Mouse (Mus musculus): ENCODE measurements around the gene Rbms3. TPM values are rescaled to one million over a fixed set of nuclear protein-coding genes. Genes with fewer than 3 reads are reported as not detected.

Rbms3 gene
- polyA plus RNA-seq, 1 experiment from 2014 or later, result 98.2 TPM

DNA sequence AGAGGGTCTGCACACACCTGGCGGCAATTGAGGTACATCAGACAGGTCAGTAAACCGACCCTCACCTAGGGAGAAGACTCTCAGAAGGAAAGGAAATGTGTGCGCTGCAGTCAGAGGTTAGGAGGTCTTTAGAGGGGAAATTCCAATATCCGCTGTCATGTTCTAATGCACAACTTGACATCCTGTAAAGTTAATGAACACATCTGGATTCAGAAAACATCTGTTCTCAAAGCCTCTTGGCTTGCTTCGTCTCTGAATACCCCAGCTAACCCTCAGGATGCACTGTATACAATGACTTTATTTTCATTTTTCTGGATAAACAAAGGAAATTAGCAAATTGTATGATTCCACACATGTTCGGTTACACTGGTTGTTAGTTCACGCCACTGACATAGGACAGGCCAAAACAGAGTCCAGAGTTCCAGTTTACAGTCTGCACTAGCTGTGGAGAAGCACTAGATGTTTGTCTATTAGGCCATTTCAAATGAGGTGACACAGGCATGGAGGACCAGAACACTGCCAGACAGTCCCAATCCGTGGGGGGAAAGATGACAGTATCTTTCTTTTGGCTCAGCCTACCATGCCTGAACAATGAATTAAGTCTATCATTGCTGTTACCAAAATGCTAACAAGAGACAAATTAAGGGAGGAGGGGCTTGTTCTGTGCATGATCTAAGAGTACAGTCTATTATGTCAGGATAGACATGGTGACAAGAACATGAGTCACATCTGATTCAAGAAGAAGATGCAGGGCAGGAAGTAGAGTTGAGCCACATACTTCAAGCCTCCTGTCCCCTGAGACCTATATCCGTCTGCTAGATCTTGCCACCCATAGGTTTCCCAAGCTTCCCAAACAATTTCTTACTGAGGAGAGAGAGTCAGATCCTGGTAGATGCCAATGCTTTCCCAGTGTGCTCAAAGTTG, 538.2 kb downstream of the Rbms3 start:
- 58% methylated on average over 9 of the region's 9 CpGs for WGBS
- Histone ChIP-seq H3K36me3 (0 out of 2 replicates have a peak, but pooled peaks cover 3% of the 10 kb centered on the region), H3K9ac (no peak overlapping the region), H3K27ac (no peak overlapping the region), H3K4me2 (no peak overlapping the region), H3K27me3 (no peaks in the 10 kb centered on the region), H3K9me3 (no peaks in the 10 kb centered on the region), H3K4me3 (no peak overlapping the region), H3K4me1 (peaks cover 24% of the 10 kb centered on the region)
- no peak for ATAC-seq (ENCODE audit: insufficient number of reproducible peaks, insufficient read depth, low FRiP score, low TSS enrichment, low read depth)

- Histone ChIP-seq H3K4me3 (no peak overlapping the region), H3K4me1 (peaks cover 24% of the 10 kb centered on the region), H3K27ac (no peak overlapping the region), H3K4me2 (no peak overlapping the region), H3K27me3 (no peaks in the 10 kb centered on the region), H3K9ac (no peak overlapping the region), H3K9me3 (no peaks in the 10 kb centered on the region), H3K36me3 (peaks cover 9% of the 10 kb centered on the region; the same call in 1 of the 2 replicates)
- no peak for ATAC-seq (ENCODE audit: insufficient number of reproducible peaks, insufficient read depth, low FRiP score, low TSS enrichment, low read depth)
- WGBS, result 89% methylated on average over 12 of the region's 12 CpGs
Measured at GRCm38 (mm10) chr9:117089409-117090147, 540.1 kb downstream of the Rbms3 start.

DNA sequence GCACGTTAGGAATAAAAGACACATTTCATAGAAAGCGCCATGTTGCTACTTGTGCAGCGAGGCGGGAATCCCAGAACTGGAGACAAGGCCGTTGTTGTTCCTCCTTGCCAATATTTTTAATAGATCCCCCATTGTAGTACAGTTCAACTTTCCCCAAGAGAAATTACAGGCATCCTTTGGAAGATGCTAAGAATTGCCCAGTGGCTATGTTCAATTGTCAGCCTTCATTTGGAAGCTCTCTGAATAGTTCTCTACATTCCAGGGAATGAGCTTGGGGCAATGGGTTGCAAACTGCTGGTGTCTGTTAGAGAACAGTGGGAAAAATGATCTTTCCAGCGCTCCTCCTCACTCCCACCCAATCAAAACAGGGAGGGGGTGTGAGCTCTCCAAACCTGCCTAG, 541.4 kb downstream of the Rbms3 start:
- Histone ChIP-seq H3K4me3 (no peak overlapping the region), H3K36me3 (peaks cover 9% of the 10 kb centered on the region; the same call in 1 of the 2 replicates), H3K9me3 (no peaks in the 10 kb centered on the region), H3K4me1 (peaks cover 24% of the 10 kb centered on the region), H3K4me2 (no peak overlapping the region), H3K9ac (no peak overlapping the region), H3K27me3 (no peaks in the 10 kb centered on the region), H3K27ac (peak overlapping the region; percentile 39)
- 55% methylated on average over 6 of the region's 6 CpGs for WGBS
- ATAC-seq (ENCODE audit: insufficient number of reproducible peaks, insufficient read depth, low FRiP score, low TSS enrichment, low read depth), result no peak

DNA sequence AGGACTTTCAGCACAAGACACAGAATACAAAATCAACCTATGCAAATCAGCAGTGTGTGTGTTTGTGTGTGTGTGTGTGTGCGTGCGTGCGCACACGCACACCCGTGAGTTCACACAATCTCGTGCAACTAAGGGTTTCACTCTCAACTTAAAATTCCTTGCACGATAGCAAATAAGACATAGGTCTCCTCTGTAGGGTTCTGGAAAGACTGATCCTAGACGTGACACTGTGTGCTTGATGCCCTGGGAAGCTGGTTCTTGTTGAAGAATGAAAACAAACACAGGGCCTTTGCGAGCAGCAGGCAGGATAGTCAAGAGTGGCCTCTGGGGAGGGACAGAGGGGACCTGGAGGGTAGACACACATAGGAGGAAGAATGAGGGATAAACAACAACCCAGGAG, 544.0 kb downstream of the Rbms3 start:
- H3K27me3 ChIP-seq, result no peaks in the 10 kb centered on the region
- H3K9me3 ChIP-seq, result no peaks in the 10 kb centered on the region
- ATAC-seq (ENCODE audit: insufficient number of reproducible peaks, insufficient read depth, low FRiP score, low TSS enrichment, low read depth), result no peak
- H3K36me3 ChIP-seq, result peaks cover 6% of the 10 kb centered on the region; the same call in 1 of the 2 replicates
- no peak overlapping the region for H3K9ac ChIP-seq
- peaks cover 13% of the 10 kb centered on the region for H3K4me1 ChIP-seq
- 89% methylated on average over 9 of the region's 9 CpGs for WGBS
- no peak overlapping the region for H3K4me3 ChIP-seq
- no peak overlapping the region for H3K4me2 ChIP-seq
- no peak overlapping the region for H3K27ac ChIP-seq

GRCm38 (mm10) chr9:117084471-117084870, 545.2 kb downstream of the Rbms3 start:
- Histone ChIP-seq H3K36me3 (peaks cover 11% of the 10 kb centered on the region; the same call in 1 of the 2 replicates), H3K4me2 (no peak overlapping the region), H3K4me1 (peaks cover 14% of the 10 kb centered on the region), H3K4me3 (no peak overlapping the region), H3K9ac (no peak overlapping the region), H3K27me3 (no peaks in the 10 kb centered on the region), H3K9me3 (no peaks in the 10 kb centered on the region), H3K27ac (no peak overlapping the region)
- 98% methylated on average over 2 of the region's 2 CpGs for WGBS
- no peak for ATAC-seq (ENCODE audit: insufficient number of reproducible peaks, insufficient read depth, low FRiP score, low TSS enrichment, low read depth)

GRCm38 (mm10) chr9:117079471-117079870, 550.2 kb downstream of the Rbms3 start:
- Histone ChIP-seq H3K27ac (no peak overlapping the region), H3K27me3 (no peaks in the 10 kb centered on the region), H3K9ac (no peak overlapping the region), H3K4me1 (peaks cover 28% of the 10 kb centered on the region), H3K36me3 (peaks cover 5% of the 10 kb centered on the region; the same call in 1 of the 2 replicates), H3K4me3 (no peak overlapping the region), H3K4me2 (no peak overlapping the region), H3K9me3 (no peaks in the 10 kb centered on the region)
- WGBS, result 79% methylated on average over 8 of the region's 8 CpGs
- no peak for ATAC-seq (ENCODE audit: insufficient number of reproducible peaks, insufficient read depth, low FRiP score, low TSS enrichment, low read depth)

DNA sequence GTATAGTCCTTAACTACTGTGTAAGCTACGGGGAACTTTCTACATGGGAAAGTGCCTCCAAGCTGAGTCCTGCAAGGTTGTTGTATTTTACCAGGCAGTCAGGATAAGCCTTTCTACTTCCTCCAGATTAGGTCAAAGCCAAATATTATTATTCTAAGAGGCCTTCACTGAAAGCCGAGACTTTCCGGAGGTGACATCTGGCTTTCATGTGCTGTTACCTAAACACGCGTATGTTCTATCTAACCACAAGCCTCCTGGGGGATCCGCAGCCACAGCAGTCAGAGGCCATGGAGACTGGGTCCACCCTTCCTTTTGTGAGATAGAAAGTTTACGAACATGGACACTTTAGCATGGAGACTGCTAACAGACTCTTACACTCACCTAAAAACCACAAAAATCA, 552.2 kb downstream of the Rbms3 start:
- no peak for ATAC-seq (ENCODE audit: insufficient number of reproducible peaks, insufficient read depth, low FRiP score, low TSS enrichment, low read depth)
- Histone ChIP-seq H3K4me3 (no peak overlapping the region), H3K4me2 (no peak overlapping the region), H3K27me3 (no peaks in the 10 kb centered on the region), H3K9ac (no peak overlapping the region), H3K36me3 (peaks cover 5% of the 10 kb centered on the region; the same call in 1 of the 2 replicates), H3K27ac (0 out of 2 replicates have a peak overlapping the region, but pooled peaks have one; percentile 22), H3K4me1 (peaks cover 42% of the 10 kb centered on the region), H3K9me3 (no peaks in the 10 kb centered on the region)
- 29% methylated on average over 7 of the region's 7 CpGs for WGBS

DNA sequence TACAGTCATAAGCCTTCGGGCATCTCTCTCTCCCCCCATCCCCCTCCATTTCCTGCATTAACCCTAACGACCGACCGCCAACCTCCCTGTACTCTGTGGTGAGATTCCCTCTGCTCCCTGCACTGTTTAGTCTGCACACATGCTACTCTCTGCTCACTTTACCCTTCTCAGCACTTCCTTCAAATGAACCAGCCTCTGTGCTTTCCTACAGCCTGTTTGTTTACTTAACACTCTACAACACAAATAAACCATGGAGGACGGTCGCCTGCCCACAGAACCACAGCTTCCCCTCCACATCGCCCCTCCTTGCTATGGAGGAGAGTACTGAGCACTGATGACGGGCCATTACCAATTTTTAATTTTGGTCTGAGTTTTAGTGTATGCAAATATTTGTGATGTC, 552.9 kb downstream of the Rbms3 start:
- H3K4me2 ChIP-seq, result no peak overlapping the region
- WGBS, result 55% methylated on average over 8 of the region's 8 CpGs

DNA sequence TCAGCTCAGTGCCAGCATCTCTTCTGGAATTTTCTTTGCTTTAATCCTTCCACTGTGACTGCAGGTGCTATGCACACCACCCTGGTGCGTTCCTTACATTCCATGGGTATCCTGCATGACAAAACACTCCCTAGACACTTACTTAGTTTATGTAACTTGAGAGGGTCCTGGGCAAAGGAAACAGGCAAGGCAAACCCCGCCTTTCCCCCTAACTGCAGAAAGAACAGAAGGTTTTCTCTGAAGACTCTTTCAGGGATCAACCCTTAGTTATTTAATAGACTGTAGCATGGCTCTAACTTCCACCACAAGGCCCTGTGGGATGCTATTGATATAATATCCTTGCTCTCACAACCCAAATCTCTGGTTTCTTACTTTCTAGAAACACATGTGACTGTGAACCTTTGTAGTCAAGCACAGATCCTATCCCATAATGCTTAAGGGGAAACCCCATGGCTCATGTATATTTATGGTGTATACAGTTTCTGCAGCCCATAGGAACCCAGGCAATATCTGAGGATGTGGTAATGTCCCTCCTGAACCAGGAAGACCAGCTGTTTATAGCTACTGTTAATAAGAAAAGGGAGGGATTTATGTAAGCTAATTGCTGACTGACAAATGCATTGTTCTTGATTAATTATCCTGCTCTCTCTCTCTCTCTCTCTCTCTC, 557.1 kb downstream of the Rbms3 start:
- H3K4me1 ChIP-seq, result peaks cover 36% of the 10 kb centered on the region
- no peak overlapping the region for H3K9ac ChIP-seq
- H3K36me3 ChIP-seq, result 0 out of 2 replicates have a peak, but pooled peaks cover 5% of the 10 kb centered on the region
- no peak overlapping the region for H3K4me3 ChIP-seq
- peak; percentile 75 for ATAC-seq (ENCODE audit: insufficient number of reproducible peaks, insufficient read depth, low FRiP score, low TSS enrichment, low read depth)
- no peaks in the 10 kb centered on the region for H3K9me3 ChIP-seq
- 1% methylated on average over 2 of the region's 2 CpGs for WGBS
- H3K27me3 ChIP-seq, result no peaks in the 10 kb centered on the region
- peak overlapping the region; percentile 74 for H3K27ac ChIP-seq
- no peak overlapping the region for H3K4me2 ChIP-seq

More for the DNA sequence above, 552.9 kb downstream of the Rbms3 start:
- H3K27me3 ChIP-seq, result no peaks in the 10 kb centered on the region
- no peak overlapping the region for H3K27ac ChIP-seq
- H3K36me3 ChIP-seq, result peaks cover 5% of the 10 kb centered on the region; the same call in 1 of the 2 replicates
- H3K9me3 ChIP-seq, result no peaks in the 10 kb centered on the region
- H3K4me3 ChIP-seq, result no peak overlapping the region
- no peak overlapping the region for H3K9ac ChIP-seq
- H3K4me1 ChIP-seq, result peaks cover 47% of the 10 kb centered on the region
- ATAC-seq (ENCODE audit: insufficient number of reproducible peaks, insufficient read depth, low FRiP score, low TSS enrichment, low read depth), result no peak

DNA sequence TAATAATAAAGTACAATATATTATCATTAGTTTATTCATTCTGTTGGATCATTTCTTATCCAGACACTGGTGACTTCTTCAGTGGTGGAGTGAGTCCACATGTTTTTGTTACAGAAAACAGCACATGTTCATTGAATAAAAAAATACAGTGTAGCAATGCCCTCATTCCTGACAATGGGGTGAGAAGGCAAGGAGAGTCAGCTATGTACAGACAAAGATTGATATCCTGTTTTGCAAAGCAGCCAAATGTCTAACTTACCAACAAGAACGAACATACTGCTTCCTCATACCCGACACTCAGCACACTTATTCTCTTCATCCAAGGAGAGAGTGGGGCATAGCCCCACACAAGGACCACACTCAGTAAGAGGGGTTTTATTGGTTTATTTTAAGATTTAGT, 559.1 kb downstream of the Rbms3 start:
- 84% methylated on average over 2 of the region's 2 CpGs for WGBS
- Histone ChIP-seq H3K4me2 (no peak overlapping the region), H3K9me3 (peaks cover 5% of the 10 kb centered on the region; the same call in 1 of the 2 replicates), H3K36me3 (peaks cover 11% of the 10 kb centered on the region; the same call in 1 of the 2 replicates), H3K4me1 (peaks cover 26% of the 10 kb centered on the region), H3K27me3 (no peaks in the 10 kb centered on the region), H3K27ac (no peak overlapping the region), H3K4me3 (no peak overlapping the region), H3K9ac (no peak overlapping the region)
- ATAC-seq (ENCODE audit: insufficient number of reproducible peaks, insufficient read depth, low FRiP score, low TSS enrichment, low read depth), result no peak

DNA sequence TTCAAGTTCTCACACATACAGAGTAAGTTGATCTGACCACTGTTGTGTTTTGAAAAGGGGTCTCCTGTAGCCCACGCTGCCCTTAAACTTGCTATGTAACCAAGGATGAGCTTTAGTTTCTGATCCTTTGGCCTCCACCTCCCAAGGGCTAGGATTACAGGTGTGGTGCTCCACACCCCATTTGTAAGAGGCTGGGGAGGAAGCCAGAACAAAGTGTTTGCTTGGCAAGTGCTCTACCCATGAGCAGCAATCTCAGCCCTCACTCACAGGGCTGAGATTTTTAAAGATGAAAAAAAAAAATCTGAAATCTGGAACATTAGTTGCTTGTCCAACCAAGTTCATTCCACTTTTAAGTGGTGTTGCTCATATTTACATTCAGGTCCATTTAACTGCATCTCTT, 560.5 kb downstream of the Rbms3 start:
- Histone ChIP-seq H3K9ac (no peak overlapping the region), H3K9me3 (peaks cover 5% of the 10 kb centered on the region; the same call in 1 of the 2 replicates), H3K36me3 (peaks cover 11% of the 10 kb centered on the region; the same call in 1 of the 2 replicates), H3K4me1 (peaks cover 26% of the 10 kb centered on the region), H3K4me3 (no peak overlapping the region), H3K4me2 (no peak overlapping the region), H3K27me3 (no peaks in the 10 kb centered on the region), H3K27ac (no peak overlapping the region)
- 68% methylated on average over 1 of the region's 1 CpGs for WGBS
- no peak for ATAC-seq (ENCODE audit: insufficient number of reproducible peaks, insufficient read depth, low FRiP score, low TSS enrichment, low read depth)
